Mouse (Mus musculus) midbrain, embryonic 16.5 days (tissue): ENCODE data around the gene Sms. TPM values are rescaled to one million over a fixed set of nuclear protein-coding genes. Genes with fewer than 3 reads are reported as not detected.

Source experiments
- ATAC-seq: fragments of 200-750 bp; cut with Nextera tagmentation; 2 replicates; pipeline ENCODE4 v1.8.0; 2017; ENCODE audit warnings: moderate TSS enrichment
- H3K27ac ChIP-seq: fragments of 300-500 bp; sonication (generic); 2 replicates; pipeline ENCODE4 v1.5.1; 2014; ENCODE audit warnings: mild to moderate bottlenecking, low read length, mixed read lengths
- H3K27me3 ChIP-seq: fragments of 300-500 bp; sonication (generic); 2 replicates; pipeline ENCODE4 v1.6.1; 2014; ENCODE audit warnings: low read depth, low read length, mixed read lengths; ENCODE audit not compliant: control insufficient read depth, insufficient read depth
- H3K36me3 ChIP-seq: fragments of 300-500 bp; sonication (generic); 2 replicates; pipeline ENCODE4 v1.6.1; 2014; ENCODE audit warnings: mild to moderate bottlenecking, low read length, moderate library complexity, mixed read lengths; ENCODE audit not compliant: control insufficient read depth, insufficient read depth
- H3K4me1 ChIP-seq: fragments of 300-500 bp; sonication (generic); 2 replicates; pipeline ENCODE4 v1.6.1; 2014; ENCODE audit warnings: mild to moderate bottlenecking, low read length, mixed read lengths; ENCODE audit not compliant: control insufficient read depth, insufficient read depth
- H3K4me2 ChIP-seq: fragments of 300-500 bp; sonication (generic); 2 replicates; pipeline ENCODE4 v1.6.1; 2014; ENCODE audit warnings: mild to moderate bottlenecking, low read length, mixed read lengths
- H3K4me3 ChIP-seq: fragments of 300-500 bp; sonication (generic); 2 replicates; pipeline ENCODE4 v1.5.1; 2014; ENCODE audit warnings: low read depth, mild to moderate bottlenecking, low read length, moderate library complexity, mixed read lengths
- H3K9ac ChIP-seq: fragments of 300-500 bp; sonication (generic); 2 replicates; pipeline ENCODE4 v1.6.1; 2014; ENCODE audit warnings: low read depth, low read length, mixed read lengths
- H3K9me3 ChIP-seq: fragments of 300-500 bp; sonication (generic); replicated peaks from 2 replicates; pipeline ENCODE4 v1.6.1; 2014; ENCODE audit warnings: mild to moderate bottlenecking, low read length, mixed read lengths; ENCODE audit not compliant: control insufficient read depth, poor library complexity, severe bottlenecking
- WGBS: fragments of 180-500 bp; shearing (Covaris S2); extraction: QIAGEN DNeasy Blood & Tissue Kit; methylation state at CpG from one replicate; pipeline ENCODE4 v1.1.7; 2014; 5-methylcytosine and 5-hydroxymethylcytosine counted together
- polyA plus RNA-seq: library from polyadenylated mRNA; unstranded; fragments of >200 nt; fragmentation: Nextera tagmentation; extraction: Ambion mirVana; gene quantifications from 2 replicates; pipeline ENCODE4 v1.2.1, GENCODE M21; 2015

Gene Sms
- polyA plus RNA-seq, 1 experiment from 2014 or later: 131 TPM

GRCm38 (mm10) chrX:157404919-157405318 lies 87.2 kb downstream of the Sms start:
- no peak overlapping the region for H3K27ac ChIP-seq
- H3K9me3 ChIP-seq: no peaks in the 10 kb centered on the region
- WGBS: 65% methylated on average over 6 of the region's 6 CpGs
- H3K36me3 ChIP-seq: no peaks in the 10 kb centered on the region
- no peak overlapping the region for H3K9ac ChIP-seq
- no peak for ATAC-seq
- no peak overlapping the region for H3K4me2 ChIP-seq
- H3K4me3 ChIP-seq: no peak overlapping the region
- H3K4me1 ChIP-seq: no peaks in the 10 kb centered on the region
- H3K27me3 ChIP-seq: no peaks in the 10 kb centered on the region

Other genes with a start within 250 kb of the Sms start
- gene Phex, start 77.0 kb downstream of the Sms start, polyA plus RNA-seq: 0.23 and 0.27 TPM in 2 replicates
- gene Yy2, start 76.7 kb upstream of the Sms start, polyA plus RNA-seq: 1.6 and 2.6 TPM in 2 replicates
- 32.5 and 33.4 TPM in 2 replicates for gene Mbtps2, start 106.4 kb upstream of the Sms start, polyA plus RNA-seq
- gene Smpx, start 206.6 kb upstream of the Sms start, polyA plus RNA-seq: not detected in 2 replicates